Mouse (Mus musculus): Measurements from ENCODE around the gene Gm3373. TPM values are rescaled to one million over a fixed set of nuclear protein-coding genes. Genes with fewer than 3 reads are reported as not detected.
"Not testable (repeated sequence)": the region's sequence is repeated elsewhere in the genome, so short reads cannot be mapped to it uniquely, and the experiment has no call there.

The Gm3373 gene
- under 1 TPM in 3 of 4 experiments, not detected in 1; 0.16 to 0.62 (median 0.32) TPM for total RNA-seq (2022)

- DNase-seq = not testable (repeated sequence)
Measured at GRCm38 (mm10) chr14:5741477-5741876, at the start of gene Gm3373. Gm3373 (minus strand) TSS chr14:5741577.

- not testable (repeated sequence) for DNase-seq
Measured at GRCm38 (mm10) chr14:5687357-5687756, 54.0 kb downstream of the Gm3373 start, which contains the start of gene Gm9603. Gm9603 (minus strand) TSS chr14:5687457.

Other genes starting within 250 kb of the Gm3373 start
- under 1 TPM in 1 of 4 experiments, not detected in 3; 0.20 TPM for gene Gm3488, start 239.9 kb downstream of the Gm3373 start, total RNA-seq (2022)
- not detected for gene Gm3532, start 203.1 kb downstream of the Gm3373 start, total RNA-seq (2022)
- not detected for gene Gm8265, start 108.5 kb downstream of the Gm3373 start, total RNA-seq (2022)
- gene Gm9603, start 54.1 kb downstream of the Gm3373 start, total RNA-seq (2022) = not detected
- gene Gm3383, start 66.4 kb upstream of the Gm3373 start, total RNA-seq (2022) = 1 to 10 TPM in 1 of 4 experiments, under 1 TPM in 1, not detected in 2; 0.21 to 1.4 TPM
- not detected for gene Gm3424, start 88.8 kb upstream of the Gm3373 start, total RNA-seq (2022)
- gene Gm8237, start 138.8 kb upstream of the Gm3373 start, total RNA-seq (2022) = under 1 TPM in 1 of 4 experiments, not detected in 3; 0.35 TPM
- gene Gm3248, start 220.2 kb upstream of the Gm3373 start, total RNA-seq (2022) = under 1 TPM in 2 of 4 experiments, not detected in 2; 0.22 to 0.59 TPM
- gene Gm3453, start 237.6 kb upstream of the Gm3373 start, total RNA-seq (2022) = not detected